Mouse (Mus musculus): ENCODE results near the gene Cldn6.

Gene Cldn6

DNA sequence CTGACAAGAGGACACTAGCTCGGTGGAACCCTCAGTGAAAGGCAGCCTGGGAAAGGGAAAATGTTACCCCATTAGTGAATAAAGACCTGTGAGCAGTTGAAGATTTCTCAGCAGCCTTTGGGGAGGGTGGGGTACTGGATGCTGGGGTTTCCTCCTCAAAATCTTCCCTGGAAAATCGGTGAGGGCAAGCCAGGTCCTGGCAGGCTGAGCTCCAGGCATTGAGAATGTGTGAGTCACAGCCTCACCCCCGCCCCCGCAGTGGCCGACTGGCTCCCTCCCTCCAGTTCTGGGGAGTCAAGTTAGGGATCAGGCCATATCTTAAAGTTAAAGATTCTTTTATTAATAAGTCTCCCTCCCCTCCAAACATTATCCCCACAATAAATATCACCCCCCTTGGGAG lies 3.9 kb upstream of the Cldn6 start:
- DNase-seq (ENCODE audit: low spot score) = peak; percentile 33

DNA sequence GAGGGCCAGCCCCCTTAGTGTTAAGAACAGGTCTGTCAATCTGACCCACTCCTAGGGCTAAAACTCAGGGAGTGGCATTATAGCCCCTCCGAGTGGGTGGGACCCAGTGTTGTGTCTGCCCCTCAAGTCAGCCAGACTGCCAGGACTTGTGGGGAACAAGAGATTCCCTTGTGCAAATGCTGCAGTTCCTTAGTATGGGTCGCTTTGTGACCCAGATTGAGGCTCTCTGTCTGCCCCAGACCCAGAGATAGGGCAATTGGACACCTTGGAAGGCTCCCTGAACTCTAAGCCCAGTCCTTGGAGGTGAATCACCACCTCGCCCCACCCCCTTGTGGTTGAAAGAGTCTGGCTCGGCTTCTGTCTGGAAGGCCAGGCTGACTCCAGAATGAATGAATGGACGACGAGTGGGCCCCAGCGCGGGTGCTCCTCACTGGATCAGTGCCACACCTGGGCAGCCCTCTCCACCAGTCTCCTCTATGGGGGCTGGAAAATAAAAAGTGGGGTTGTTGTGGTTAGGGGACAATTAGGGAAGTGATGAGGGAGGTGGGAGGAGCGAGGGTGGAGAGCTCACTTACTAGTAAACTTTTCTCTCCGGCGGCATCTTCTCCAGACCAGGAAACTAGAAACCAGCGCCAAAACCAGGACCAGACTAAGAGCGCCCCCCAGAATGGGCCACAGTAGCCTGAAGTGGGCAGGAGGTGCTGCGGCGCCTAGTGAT lies 3.3 kb upstream of the Cldn6 start:
- peak; percentile 16 for DNase-seq (ENCODE audit: low spot score)

DNA sequence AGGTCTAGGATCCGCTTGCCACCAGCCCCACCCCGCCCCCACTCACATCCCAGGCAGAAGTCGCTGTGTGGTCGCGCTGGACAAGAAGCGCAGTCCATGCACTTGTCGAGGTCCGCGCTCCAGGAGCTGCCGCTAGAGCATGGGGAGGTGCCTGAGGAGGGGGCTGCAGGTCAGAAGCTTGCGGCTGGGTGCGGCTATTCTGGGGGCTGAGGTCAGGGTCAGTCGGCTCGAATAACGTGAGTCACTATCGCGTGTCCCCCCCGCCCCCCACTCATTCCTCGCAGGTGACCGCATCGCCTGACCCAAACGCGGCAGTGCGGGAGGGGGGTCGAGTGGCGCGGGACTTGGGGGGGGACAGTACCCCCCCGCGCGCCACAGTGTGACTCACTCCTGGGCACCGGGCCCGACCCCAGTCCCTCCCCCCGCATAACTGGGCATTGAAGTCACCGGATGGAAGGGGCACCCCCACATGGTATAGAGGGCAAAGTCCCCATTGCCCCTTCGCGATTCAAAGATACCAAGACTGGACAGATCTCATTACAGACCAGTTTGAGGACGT lies 2.5 kb upstream of the Cldn6 start:
- DNase-seq (ENCODE audit: low spot score) = peak; percentile 21

DNA sequence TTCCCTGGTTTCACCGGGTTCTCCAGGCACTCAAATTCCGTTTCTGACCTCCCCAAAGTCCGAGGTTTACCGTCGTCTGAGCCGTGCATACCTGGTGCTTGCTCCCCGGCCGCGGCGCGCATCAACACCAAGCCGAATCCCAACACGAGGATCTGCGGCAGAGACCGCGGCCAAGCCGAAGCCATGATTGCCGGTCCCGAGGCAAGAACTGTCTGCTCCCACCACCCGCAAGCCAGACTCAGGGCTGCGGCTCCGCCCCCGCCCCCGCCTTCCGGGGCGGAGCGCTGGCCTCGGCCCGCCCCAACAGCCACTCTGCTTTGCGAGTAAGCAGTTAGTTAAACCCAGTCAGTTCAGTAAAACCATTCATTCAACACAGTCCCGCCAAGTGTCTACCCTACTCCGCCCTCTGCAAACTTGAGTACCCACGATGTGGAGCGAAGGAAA lies 1.8 kb upstream of the Cldn6 start, which contains the start of gene Tnfrsf12a:
Gene Tnfrsf12a, minus strand, starts transcription at position 233 of the 444 bp plus-strand sequence.
- peak; percentile 68 for DNase-seq (ENCODE audit: low spot score)

DNA sequence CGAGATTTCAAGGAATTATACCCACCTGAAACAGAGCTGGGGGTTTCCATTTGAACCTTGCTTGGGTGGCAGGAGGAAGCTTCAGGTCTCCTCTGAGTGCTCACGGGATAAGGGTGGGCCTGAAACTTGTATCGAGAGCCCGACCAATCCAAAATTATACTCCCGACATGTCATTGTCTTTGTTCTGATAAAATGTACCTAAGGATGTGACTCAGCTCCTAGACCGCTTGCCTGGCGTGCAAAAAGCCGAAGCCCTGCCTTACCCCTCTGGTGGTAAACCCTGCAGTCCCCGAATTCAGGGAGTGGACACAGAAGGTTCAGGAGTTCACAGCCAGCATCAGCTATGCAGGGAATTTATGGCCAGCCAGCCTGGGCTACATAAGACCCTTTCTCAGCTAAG lies 1.3 kb downstream of the Cldn6 start:
- no peak for DNase-seq (ENCODE audit: low spot score)

DNA sequence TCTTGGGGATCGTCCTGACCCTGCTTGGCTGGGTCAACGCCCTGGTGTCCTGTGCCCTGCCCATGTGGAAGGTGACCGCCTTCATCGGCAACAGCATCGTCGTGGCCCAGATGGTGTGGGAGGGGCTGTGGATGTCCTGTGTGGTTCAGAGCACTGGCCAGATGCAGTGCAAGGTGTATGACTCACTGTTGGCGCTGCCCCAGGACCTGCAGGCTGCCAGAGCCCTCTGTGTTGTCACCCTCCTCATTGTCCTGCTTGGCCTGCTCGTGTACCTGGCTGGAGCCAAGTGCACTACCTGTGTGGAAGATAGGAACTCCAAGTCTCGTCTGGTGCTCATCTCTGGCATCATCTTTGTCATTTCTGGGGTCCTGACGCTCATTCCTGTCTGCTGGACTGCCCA lies 2.0 kb downstream of the Cldn6 start:
- DNase-seq (ENCODE audit: low spot score) = no peak

DNA sequence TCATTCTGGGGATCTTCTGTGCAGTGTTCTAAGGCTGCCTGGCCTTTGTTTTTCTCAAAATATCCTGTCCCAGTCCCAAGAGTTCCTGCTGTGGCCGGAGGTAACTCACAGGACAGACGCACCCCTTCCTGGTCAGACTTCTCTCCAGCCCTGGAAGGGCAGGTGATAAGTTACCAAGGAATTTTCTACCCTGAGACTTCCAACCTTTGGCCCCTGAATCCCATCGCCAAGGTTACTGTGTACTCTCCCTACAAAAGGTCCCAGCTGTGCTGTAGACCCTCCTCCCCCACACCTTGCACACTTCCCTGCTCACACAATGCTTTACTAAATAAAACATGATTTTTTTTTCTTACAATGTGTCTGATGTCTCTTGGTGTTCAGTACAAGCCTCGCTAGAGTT lies 3.0 kb downstream of the Cldn6 start:
- DNase-seq (ENCODE audit: low spot score) = no peak

DNA sequence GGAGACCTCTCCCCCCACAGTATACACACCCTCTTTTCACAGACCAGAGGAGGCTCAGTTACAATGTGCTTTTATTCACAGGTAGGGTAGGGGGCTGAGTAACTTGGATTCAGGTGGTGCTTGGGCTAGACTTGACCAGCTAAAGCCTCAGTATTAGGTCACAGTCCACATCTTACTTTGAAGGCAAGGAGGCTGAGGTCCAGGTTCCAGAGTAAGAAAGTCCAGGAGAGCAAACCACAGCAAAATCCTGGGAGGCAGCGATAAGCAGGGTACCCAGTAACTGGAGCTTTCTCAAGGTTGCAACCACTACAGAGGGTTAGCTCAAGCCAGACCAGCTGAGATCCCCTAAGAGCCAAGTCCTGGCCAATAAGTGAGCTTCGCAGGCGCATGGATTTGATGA lies 3.5 kb downstream of the Cldn6 start:
- DNase-seq (ENCODE audit: low spot score) = no peak

DNA sequence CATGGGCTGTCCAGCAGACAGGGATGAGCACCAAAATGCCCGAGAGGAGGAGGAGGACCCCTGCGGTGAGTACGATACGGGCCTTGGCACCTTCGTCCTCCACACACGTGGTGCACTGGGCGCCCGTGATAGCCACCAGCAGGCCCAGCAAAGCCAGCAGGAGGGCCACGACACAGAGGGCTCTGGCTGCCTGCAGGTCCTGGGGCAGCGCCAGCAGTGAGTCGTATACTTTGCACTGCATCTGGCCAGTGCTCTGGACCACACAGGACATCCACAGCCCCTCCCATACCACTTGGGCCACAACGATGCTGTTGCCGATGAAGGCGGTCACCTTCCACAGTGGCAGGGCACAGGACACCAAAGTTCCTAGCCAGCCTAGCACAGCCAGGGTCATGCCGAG lies 4.2 kb downstream of the Cldn6 start:
- DNase-seq (ENCODE audit: low spot score) = no peak

DNA sequence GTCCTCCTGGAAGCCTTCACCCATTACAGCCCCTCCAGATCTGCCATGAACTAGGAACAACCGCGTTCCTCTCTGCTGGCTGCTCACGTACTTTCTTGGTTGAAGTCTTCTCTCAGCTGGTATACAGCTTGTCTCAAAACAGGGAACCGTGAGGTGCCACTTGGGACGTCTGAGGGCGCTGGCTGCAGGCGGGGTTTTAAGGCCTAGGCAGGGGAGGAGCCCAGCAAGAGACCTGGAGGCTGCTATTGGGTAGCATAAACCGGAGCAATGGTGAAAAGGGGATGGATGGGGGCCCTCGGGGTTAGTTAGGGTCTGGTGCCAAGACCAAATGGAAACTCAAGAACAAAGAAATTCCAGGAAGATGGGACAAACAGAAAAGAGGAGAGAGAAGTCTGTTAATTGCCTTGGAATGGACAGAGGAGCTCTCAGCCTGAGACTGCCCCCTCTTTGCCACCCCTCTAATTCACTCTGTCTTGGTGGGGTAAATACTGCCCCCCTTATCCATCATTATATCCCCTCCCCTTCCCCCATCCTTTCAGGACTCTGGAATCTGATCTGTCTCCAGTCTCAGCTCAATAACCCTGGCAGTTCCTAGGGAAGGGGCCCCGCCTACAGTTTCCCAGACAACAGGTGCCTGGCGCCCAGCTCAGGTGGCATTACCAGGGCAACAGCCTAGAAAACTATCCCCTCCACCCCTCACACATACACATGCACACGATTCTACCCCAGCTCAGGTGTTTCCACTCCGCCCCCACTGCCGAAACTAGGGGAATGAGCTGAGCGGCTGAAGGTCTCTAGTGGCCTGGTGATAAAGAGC lies 5.0 kb downstream of the Cldn6 start, which contains the start of gene Cldn9:
Gene Cldn9, minus strand, starts transcription at position 171 of the 817 bp plus-strand sequence.
- DNase-seq (ENCODE audit: low spot score) = no peak

DNA sequence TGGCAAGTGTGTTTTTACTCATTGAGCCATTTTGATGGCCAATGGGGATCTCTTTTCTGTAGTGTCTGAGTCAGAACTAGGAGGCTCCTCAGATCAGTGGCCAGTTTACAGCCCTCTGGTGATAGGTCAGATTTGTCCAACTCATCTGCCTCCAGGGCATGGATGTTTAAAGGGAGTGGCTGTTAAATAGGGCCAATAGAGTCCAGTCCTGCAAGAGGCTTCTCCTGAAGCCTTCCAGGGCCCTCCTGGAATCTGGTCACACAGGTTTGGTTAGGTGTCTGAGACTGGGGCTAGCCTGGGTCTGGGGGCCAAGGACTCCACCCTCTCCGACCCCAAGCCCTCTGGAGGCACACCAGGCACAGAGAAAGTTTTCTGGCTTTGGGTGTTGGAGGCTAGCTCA lies 15.4 kb downstream of the Cldn6 start:
- DNase-seq (ENCODE audit: low spot score) = no peak

DNA sequence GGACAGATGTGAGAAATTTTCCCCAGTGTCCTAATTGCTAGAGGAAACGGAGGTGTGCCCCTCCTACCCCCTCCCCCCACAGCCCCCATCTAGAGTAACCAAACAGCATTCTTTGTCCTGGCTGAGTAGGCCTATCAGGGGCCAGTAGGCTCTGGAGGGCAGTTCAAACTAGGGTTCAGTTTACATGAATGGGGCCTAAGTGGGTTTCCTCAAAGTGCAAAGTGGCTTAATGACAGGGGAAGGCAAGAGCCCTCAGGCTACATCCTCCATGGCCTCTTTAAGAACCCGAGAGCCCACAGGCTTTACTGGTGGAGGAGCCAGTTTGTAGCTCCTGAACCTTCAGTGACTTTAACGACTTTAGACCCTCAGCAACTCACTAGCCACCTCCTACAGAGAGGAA lies 16.8 kb downstream of the Cldn6 start:
- DNase-seq (ENCODE audit: low spot score) = no peak

DNA sequence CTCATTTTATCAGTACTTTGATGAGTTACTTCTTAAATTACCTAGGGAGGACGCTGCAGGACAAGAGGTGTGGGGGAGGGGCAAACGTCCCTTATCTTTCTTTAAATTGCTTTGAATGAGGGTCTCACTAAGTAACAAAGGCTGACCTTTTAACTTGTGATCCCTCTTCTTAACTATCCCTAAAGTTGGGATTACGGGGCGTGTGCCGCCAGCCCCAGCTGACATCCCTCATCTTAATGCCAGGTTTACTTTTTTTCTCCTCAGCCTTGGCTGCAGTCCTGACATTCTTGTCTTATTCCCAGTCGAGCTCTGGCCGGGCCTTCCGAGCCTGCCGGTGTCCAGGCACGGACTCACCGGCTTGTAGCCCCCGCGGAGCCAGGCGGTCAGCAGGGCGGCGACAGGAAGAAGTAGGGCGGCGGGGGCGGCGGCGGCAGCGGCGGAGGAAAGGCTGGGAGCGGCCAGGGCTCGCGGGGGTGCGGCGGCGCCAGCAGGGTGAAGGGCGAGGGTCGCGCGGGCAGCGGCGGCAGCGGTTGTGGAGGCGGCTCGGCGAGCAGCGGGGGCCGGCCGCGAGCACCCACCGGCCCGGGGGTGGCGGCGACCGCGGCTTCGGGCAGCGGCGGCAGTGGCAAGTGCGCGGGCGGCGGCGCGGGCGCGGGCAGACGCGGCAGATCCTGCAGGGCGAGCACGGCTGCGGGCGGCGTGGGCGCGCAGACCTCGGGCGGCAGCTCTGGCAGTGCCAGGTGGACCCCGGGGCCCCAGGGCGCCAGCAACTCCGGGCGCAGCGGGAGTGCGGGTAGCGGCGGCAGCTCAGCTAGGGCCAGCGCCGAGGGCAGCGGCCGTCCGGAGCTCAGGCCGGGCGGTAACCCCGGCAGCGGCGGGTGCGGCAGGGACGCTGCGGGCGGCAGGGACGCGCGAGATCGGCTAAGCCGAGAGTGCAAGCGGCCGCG lies 20.4 kb downstream of the Cldn6 start:
- peak; percentile 26 for DNase-seq (ENCODE audit: low spot score)

DNA sequence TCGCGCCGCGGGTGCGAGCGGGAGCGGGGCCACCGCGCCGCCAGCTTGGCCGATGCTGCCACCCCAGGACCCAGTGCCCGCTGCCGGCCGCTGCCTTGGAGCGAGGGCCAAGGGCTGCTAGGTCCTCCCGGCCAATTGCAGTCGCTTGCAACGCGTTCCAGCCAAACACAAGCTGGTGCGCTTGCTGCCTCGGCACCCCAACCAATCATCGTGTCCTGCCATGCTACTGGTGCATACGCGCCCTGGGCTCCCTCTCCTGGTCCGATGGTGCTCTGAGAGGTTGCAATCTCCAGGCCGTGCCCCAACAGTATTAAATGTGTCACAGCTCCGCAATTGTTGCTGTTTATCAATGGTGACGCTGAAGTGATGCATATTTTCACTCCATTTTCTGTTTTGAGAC lies 21.0 kb downstream of the Cldn6 start:
- peak; percentile 73 for DNase-seq (ENCODE audit: low spot score)

DNA sequence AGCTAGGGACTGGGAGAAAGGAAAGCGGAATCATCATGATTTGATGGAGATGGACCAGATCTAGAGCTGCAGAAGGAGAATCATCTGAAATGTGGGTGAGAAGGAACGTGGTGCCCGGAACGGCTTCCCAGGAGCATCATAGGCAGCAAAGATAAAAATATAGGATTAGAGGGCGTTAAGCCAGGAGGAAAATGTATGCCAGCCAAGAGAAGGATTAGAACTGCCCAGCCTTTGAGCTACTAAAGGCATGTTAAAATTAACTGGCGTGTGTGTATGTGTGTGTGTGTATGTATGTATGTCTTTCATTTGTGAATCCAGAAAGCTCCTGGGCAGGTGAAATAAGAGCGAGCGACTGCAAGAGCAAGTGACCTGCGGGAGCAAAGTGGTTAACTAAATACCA lies 24.3 kb downstream of the Cldn6 start:
- no peak for DNase-seq (ENCODE audit: low spot score)

DNA sequence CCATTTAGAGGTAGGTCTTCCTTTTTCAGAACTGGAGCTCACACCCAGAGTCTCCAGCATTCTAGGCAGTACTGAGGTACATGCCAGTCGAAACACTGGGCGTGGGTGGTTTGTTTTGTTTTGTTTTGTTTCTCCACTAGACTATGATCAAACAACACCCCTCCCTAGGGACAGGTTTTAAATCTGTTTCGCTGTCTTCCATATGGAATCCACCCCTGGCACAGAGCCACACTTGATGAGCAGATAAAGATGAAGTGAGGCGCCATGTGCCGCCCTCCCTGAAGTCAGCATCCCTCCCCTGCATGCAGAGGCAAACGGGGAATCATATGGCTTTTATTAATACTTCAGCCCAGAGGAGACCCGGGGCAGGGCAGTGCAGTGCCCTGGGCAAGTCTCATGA lies 25.7 kb downstream of the Cldn6 start:
- no peak for DNase-seq (ENCODE audit: low spot score)

DNA sequence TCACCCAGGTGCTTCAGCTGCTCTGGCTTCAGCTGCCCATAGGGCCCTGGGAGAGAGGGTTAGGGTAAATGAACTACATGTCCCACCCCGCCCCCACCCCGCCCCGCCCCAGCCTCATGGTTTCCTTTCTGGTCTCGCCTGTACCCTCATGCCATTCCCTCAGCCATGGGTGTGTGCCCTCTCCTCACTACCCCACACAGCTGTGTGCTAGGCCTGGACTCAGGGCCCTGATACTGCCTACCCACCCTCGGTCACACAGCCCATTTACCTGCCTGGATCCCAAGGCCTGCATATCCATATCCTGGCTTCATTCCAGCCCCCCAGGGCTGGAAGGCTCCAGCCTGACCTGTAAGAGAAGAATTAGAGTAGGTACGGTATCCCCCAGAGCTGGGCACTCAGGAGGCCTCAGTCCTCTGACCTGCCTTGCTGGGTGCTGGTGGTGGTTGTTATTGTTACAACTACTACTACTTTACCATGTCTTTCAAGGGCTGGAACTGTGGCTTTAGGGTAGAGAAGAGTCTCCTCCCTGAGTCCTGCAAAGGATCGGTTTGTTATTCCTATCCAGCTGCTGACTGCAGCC lies 26.6 kb downstream of the Cldn6 start:
- DNase-seq (ENCODE audit: low spot score) = no peak

DNA sequence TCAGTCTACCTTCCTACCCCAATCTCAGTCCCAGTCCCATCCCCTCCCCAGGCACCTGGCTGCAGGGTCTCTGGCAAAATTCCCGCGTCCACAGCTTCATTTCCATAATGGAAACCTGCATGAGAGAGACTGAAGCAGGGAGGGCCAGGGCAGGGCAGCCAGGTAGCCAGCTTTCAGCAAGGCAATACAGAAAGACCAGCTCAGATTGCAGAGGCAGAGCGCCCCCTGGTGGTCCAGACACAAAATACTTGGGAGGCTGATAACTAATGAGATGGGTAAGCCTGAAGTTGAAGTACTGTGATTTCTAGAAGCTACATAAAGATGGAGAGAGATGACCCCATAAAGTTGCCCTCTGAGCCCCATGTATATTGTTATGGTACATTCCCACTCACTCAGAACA lies 27.2 kb downstream of the Cldn6 start:
- DNase-seq (ENCODE audit: low spot score) = peak; percentile 70

DNA sequence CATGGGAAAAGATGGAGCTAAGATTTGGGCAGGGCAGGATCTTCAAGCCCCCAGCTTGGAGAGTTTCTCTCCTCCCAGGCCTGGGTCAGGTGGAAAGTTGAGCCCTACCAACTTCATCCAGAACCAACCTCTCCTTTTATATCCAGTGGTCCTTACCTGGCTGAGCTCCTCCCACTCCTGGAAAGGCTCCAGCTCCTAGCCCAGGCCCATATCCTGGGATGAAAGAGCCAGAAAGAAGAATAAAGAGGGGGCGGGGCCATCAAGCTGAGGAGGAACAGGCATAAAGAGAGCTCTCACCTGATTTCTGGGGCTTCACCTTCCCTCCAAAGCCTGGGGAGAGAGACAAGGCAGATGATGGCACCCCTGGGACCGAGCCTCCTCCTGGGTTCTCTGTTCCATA lies 38.0 kb downstream of the Cldn6 start:
- DNase-seq (ENCODE audit: low spot score) = no peak

DNA sequence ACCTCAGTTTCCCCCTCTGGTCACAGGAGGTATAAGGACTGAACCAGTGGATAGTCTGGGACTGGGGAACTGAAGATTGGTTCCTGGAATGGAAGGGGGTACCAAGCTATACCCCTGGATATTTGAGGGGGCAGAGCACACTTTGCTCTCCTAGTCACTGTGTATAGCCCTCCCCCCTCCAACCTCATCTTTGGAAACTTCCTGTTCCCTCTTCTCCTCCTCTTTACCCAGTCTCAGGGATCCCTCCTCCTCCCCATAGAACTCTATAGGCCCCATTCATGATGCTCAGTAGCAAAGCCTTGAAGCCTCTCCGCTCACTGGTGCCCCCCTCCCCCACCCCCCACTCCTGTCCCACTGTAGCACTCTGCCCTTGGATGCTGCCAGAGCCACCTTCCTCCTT lies 40.4 kb downstream of the Cldn6 start:
- no peak for DNase-seq (ENCODE audit: low spot score)

DNA sequence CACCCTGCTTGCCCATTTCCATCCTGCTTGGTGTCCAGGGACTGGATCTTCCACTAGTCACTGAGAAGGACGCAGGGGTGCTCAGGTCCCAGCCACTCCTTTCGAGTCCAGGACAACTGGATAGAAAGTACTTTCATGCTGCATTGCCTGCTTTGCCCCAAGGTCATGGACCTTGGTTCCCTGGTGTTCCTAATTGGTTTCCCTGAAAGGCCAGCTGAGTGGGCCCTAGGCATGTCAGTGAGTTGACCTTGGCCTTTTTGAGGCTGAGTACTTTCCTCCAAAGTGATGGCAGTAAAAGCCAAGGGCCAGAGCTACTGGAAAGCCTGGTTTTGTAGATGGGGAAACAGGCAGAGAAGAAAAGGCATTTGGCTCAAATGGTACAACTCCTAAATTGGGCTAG lies 42.8 kb downstream of the Cldn6 start:
- no peak for DNase-seq (ENCODE audit: low spot score)

Data from ovary, postnatal 14 days (tissue).